Mouse (Mus musculus): ENCODE data around the gene Pelo.

DNA sequence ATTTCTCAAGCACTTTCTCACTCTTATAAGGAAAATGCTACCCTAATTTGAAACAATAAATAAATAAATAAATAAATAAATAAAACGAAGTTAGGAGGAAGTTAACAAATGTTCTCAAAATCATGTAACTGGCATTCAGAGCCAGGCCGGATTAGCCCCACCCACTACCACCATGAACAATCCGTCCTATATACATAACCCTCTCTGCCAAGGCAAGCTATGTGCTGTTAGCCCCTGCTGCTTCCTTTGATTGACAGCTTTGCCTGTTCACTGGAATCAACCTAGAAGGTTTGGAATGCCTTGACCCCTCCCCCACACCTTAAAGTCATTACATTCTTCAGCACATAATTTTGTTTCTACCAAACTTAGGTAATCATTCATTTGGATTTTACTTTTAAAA is 1.5 kb upstream of the Pelo start:
- TF ChIP-seq POLR2A (IDR thresholded peaks at IDR 0.05; ENCODE audit: control insufficient read depth, extremely low read depth, insufficient read depth, low read length, poor library complexity) (no peak), CTCF (IDR thresholded peaks at IDR 0.05; ENCODE audit: borderline replicate concordance, control insufficient read depth, extremely low read depth, insufficient read depth, low read length, poor library complexity) (no peak)
